Mouse (Mus musculus) monocyte, adult 2 months (primary cell): Measurements from ENCODE around the gene Prdm5.

Experiments used
- DNase-seq, 2 experiments: peaks; one replicate each; pipeline ENCODE4 v3.0.0; 2022; ENCODE audit warnings: low spot score in 2 of 2, low read depth in 1 of 2

Prdm5 gene

DNA sequence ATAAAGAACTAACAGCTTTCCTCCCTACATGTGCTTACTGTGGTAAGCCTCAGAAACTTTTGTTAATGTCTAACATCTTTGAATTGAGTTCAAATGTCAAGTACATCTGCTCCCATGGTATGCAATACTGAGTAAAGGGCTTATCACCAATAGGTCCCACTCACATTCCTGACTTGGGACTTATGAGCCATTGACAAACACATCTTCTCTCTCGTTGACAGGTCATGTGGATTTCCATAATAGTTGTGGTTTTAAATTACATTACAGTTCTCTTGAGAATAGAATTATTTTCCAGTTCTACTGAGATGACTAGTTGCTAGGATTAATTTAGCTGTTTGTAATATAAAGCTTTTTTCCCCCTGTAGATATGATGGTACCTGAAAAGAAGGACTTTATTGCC lies 49.9 kb downstream of the Prdm5 start:
- DNase-seq = no peak

DNA sequence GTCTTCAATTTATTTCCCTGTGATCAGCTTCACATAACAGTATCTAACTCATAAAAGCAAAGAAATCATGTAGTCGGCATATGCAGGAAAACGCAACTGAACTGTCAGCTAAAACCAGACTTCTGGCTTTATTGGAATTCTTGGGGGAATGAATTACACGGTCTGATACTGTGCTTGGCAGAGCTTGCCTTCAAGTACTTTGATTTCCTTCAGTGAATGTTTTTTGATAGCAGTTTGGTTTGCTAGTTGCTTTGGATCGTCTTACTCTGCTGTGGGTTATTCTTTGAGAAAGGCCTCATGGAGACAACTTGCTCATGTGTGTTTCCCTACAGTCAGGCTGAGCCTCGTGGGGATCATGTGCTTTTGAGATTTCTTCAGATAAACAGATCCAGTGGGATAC lies 52.7 kb downstream of the Prdm5 start:
- DNase-seq = no peak

DNA sequence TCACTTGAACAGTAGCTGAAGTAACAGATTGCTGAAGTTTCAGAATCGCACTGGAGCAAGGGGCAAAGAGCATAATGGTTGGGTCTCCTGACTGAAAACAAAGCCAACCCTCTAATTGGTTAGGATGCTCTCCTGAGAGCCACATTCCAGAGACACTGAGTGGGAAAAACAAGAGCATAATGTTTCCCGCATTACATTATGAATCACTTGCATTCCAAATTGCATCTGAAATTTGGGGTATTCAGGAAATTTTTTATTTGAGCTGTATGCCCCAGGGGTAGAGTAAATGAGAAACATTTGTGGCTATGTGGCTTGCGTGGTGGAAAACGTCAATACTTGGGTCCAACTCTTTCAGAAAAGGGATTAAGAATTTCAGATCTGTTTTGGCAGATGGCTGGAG lies 55.2 kb downstream of the Prdm5 start:
- DNase-seq = no peak

DNA sequence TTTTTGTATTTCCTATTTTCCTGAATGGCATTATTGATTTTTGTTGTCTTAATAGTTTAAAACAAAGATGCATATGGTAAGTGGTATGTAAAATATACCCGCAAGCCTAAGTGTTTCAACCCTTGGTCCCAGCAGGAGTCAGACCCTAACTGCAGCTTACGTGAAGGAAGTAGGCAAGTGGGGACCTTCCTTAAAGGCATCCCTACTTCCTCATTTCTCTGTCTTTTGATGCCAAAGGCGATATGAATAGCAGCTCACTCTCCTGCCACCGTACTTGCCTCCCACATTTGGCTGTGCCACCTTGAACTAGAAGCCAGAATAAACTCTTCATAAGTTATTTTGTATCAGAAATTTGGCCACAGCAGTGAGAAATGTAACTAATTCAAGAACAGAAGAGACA lies 63.8 kb downstream of the Prdm5 start:
- no peak for DNase-seq

DNA sequence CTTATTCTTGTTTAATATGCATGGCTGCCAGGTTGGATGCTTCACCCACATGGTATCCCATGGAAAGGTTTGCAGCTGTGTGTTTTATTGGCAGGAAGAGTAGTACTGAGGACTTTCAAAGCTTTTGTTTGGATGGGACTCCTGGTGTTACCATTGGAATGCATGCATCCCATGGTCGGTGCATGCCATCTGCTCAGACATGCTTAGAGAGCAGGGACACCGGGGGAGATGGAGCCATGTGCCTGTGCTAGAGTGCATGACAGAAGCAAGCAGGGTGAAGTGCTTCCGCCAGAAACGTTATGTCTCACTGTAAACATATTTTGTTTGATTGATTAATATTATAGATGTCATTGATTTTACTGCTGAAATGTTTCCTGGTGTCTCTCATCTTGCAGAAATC lies 70.3 kb downstream of the Prdm5 start:
- no peak for DNase-seq

DNA sequence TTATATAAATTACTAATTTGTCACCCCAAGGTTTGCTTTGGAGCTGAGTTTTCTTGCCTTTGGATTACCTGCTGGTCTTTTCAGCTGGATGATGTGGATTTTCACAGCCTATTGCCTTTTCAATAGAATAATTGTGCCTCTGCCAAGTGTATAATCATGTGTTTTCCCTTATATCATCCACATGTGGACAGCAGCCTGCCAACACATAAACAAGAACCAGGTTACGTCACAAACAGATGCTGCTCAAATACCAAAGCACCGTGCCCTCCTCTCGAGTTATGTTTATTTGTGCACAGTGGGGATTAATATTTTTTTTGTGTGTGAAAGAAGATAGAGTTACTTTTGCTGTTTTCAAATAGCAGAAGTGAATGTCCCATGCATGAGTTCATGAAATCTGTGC lies 70.9 kb downstream of the Prdm5 start:
- DNase-seq = no peak

DNA sequence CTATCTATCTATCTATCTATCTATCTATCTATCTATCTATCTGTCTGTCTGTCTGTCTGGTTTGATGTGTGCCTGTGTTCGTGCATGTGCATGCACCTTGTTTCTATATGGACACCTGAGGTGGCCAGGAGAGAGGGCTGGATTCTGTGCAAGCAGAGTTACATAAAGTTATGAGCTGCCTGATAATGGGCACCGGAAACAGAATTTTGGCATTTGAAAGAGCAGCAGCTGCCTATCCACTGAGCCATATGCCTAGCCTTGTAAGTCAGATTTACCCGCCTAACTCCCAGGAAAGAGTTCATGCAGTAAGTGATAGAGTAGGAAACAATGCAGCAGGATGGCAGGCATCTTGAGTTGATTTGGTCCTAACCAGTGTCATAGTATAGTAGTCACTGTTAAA lies 71.4 kb downstream of the Prdm5 start:
- no peak for DNase-seq

DNA sequence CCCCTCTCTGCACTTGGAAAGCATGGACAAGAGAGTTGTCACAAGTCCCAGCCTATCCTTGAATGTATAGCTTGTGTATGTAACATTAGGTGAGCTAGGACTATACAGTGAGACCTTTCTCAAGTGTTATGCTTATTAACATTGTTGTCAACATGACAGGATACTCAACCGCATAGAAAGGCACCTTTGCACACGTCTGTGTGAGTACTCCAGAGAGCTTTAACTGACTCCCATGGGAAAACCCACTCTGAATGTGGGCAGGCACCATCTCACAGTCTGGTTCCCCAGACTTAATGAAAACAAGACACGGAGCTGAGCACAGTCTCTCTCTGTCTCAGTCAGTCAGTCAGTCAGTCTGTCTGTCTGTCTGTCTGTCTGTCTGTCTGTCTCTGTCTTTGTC lies 75.2 kb downstream of the Prdm5 start:
- no peak for DNase-seq

DNA sequence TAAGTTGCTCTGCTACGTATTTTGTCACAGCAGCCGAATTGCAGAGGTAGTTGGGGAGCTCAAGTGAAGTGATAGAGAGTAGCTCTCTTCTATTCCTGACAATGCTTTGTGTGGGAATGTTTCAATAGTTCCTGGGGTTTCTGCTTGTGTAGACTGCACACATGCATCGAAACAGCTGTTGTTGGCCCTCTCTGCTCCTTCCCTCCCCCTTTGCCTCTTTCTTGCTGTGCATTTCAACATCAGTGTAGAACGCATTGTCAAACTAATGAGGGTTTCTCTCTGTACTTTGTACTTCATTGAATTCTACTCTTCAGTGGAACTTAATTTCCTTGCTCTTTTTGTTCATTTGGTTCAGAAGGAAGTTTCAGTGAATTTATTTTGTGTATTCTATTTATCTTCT lies 75.8 kb downstream of the Prdm5 start:
- no peak for DNase-seq

DNA sequence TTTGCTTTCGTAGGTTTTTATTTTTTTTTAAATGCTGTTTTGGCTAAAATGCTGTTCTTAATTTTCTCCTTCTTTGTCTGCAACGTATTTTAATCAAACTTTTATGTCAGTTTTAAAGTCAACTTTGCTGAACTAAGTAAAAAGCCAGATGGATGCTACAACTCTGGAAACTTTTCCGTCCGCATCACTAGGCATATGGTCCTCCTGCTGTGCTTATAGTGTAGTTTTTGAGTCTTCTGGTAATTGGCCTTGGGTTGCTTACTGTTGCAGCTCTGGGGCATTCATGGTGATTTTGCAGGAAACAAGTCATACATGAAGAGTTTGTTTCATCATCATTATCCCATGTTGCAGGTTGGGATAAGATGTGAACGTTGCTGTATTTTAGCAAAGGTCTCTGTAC lies 81.8 kb downstream of the Prdm5 start:
- no peak for DNase-seq

DNA sequence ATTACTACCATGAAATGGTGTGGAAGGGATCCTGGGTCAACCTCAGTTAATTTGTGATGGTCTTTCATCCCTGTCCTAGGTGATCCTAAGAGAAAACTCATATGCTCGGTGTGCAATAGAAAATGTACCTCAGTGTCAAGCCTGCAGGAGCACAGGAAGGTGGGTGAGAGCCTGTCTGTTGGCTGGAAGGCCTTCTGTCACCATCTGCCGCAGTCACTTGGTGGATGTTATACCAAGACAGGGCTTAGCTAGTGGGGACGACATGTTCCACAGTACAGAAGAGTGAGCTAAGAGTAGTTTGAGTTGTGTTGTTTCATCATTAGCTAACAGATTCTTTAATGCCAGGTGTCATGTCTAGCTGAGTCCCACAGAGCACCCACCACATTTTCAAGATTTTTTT lies 84.0 kb downstream of the Prdm5 start:
- no peak for DNase-seq

DNA sequence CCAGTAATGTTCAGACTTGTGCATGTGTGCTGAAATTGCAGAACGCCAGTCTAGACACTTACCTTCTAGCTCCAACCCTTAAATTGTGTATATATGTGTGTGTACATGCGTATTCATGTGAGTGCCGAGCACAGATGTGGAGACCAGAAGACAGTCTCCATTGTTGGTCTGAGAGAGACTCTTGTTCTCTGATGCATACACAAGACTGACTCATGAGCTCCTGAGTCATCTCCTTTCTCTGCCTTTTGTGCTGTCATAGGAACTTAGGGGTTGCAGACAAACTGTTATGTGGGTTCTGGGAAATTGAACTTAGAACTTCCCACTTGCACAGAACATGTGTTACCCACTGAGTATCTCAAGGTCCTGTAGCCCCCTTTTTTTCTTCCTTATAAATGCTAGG lies 85.4 kb downstream of the Prdm5 start:
- DNase-seq = no peak

DNA sequence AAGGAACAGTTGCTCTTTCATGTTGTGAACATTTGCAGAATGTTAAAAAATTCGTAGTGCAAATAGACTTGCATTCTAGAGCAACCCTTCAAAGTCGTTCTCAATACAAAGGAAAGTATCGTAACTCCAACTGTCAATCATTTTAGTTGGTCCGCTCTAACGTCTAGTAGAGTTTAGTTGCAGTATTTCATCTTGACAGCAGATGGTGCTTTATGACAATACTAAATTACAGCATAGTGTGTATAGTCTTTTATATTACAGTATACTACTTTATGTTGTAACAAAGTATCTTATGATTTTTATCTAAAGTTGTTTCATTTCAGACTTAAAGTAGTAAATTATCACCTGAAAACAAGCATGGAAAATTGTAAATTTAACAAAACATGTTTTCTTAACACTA lies 86.1 kb downstream of the Prdm5 start:
- DNase-seq = no peak

DNA sequence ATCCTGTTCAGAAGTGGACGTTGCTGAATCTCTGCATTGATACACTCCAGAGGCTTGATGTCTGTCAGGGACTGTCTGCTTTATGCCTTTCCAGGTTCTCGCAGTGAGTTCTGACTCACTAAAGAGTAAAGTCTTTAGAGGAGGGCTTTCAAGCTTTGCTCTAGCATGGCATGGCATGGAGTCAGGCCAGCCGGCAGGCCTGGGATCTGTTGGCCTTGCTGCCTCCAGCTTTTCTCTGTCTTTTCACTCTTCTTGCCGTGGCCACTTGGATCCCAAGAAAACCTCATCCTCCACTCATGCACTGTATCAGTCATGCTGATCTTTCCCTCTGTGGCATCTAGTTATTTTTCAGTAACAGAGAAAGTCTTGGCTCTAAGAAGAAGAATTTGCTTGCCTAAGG lies 87.1 kb downstream of the Prdm5 start:
- no peak for DNase-seq

DNA sequence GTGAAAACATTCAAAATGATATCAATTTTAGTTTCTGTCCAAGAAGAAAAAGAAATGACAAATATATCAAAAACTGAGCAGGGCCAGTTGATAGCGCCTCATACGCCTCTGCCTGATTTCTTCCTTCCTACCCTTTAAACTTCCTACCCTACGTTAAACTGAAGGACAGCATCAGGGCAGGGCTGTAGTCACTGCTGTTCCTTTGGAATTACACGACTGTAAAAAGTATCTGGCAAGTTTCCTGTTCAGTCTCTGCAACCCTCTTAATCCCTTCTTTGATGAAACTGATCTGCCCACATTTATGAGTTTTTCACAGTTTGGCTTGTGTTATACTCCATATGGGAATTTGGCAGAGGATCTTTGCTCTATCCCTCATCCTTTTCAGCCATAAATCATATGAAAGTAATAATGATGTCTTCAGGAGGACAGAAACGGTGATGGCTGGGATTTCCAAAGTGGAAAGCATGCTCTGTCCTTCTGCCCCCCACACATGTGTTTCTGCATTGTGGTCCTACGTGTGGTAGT lies 93.0 kb downstream of the Prdm5 start:
- no peak for DNase-seq

DNA sequence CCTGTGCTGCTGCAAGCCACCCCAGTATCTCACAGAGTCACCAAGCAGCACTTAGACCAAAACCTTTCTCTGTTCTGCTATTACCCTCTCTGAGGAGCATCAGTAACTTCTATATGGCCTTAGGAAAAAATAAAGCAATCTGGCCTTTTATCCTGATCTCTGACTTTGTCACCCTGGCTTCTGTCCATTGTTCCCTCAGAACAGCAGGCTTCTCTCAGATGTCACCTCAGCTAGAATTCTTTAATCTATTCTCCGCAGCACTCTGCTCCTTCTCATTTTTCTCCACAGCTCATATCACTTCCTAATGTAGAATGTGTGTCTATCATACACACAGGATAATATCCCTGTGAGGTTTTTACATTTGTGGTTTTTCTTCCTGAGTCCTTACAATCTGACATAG lies 99.5 kb downstream of the Prdm5 start:
- DNase-seq = no peak

DNA sequence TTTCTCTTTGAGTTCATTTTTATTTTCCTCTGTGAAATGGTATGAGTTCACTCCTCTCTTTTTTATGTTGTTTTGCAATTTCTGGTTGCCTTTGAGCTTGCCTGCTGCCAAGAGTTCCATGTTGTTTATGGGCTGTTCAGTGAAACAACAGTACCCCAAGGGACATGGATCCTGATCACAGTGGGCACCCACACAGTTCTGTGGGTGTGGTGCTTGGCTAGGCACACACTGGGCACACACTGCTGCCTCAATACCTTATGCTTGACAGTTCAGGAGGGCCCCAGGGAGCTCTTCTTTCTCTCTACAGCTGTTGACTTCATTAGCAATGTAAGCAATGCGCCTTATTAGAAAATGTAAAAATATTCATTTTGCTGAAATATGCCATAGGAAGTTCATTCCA lies 110.0 kb downstream of the Prdm5 start:
- no peak for DNase-seq

DNA sequence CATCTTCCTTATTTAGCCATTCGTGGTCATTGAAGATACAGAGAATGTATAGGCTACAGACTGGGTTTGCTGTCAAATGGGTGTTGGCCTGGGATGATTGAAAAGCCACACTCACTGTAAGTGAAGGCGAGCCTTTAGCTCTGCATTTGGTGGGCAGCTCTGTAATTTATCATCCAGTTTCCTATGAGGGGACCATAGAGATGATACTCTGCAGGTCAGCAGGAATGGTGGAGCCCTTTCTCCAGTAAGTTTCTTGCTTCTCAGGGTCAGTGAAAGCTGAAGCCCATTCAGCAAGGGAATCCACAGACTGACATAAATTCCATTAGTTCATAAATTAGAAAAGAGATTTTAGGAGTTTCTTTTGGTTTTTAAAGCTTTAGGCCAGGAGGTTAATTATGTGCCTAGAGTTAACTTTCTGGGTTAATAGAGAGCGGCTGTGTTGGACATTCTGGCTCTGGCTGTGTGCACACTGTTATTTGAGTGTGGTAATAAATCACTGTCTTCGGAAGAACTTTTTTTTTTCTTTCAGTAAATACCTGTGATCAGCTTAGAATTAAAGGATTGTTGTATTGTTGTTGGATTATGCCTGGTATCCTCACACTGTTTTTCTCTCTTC lies 113.4 kb downstream of the Prdm5 start:
- no peak for DNase-seq

DNA sequence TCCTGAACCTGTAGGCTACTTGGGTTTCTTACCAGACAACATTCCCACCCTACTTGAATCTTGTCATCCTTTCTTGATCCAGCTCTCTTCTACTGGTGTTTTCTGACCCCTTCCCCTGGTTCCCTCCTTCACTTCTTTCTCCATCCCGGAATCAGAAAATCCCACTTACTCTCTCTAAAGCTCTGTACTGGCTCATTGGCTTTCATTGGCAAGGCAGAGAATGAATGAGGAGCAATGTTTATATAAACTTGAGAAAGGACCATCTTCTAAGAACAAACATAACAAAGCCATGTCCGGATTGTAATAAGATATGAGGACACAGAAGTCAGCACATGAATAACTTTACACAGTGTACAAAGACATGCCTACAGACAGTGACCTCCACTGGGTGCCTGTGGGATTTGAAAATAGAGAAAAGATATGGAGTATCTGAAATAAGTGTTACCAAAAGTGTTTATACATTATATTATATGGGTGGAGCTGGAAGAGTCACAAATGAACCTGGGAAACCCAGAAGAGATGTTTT lies 127.9 kb downstream of the Prdm5 start:
- DNase-seq = no peak

DNA sequence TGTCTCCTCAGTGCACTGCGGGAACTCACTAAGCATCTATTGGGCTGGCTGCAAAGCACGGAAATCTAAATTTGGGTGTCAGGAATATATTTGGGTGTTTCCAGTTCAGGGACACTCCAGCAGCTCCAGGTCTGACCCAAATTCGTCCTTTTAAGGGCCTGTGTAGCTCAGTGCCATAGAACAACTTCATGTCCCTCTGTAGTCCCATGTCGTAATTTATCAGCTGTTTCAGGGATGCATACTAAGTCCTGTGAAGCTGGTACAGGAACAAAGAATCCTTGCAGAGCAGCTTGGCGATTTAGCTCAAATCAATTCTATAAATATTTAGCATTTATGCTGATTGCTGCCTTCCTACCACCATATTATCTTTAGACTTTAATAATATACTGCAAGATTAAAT lies 136.6 kb downstream of the Prdm5 start:
- no peak for DNase-seq

DNA sequence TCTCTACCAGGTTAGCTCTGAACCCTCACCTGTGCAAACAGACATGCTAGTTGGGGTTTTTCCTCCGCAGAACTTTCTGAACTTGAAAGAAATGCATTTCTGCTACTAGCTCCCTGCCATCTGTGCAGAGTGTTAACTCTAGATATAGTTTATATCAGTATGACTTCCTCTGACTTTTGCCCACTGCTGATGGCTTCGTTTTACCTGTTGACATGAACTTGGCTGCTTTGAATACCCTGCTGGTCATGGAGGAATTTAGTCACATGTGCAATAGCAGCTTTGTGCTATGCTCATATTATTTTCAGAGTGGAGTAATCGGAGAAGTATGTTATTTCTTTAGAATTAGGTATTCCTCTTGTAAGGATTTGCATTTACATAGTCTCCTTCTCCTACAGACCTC lies 142.9 kb downstream of the Prdm5 start:
- DNase-seq = no peak

DNA sequence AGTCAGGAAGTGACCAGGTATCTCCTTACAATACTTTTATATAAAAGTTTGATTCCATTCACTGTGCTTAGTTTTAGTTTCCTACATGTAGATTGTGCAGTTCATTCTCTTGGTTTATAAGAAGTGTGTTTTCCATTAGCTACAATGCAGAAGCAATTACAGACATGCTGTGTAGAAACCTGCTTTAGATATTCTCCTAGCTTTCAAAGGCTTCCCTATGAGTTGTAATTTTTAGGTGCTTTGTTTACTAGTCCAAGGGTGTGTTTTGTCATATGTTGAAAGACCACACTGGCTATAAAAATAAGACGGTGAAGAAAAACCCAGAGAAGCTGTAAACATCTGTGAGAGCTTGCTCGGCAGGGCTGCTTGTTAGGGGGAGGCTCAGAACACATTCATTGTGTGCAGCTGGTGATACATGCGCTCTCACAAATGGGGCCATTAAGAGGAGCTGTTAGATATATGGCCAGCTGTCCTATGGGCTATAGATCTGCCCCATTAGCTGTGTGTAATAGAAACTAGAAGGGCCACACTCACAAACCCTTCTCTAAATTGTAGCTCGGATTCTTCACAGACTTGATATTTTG lies 144.8 kb downstream of the Prdm5 start:
- no peak for DNase-seq

DNA sequence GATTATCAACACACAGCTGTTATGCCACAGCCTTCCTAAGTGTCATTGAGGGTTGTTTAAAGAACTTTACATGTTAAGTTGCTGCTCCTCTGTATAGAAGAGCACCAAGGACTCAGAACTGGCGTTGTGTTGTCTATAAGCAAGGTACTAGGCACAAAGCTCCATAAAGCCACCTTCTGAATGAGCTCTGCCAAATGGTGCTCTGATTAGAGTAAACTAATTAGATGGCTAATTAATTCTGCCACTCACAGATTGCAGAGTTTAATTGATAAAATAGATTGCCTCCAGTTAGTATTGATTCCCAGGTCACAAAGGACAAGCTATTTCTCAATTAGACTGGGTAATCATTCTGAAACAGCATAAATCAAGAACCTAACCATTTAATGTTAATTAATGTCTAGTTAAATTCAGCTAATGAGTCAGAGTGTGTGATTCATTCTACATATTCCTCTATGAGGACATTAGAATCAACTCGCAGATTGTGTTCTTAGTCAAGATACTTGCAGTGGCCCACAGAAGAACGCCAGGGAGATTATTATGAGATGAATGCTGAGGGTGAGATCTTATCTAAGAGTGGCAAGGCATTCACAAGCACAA lies 147.0 kb downstream of the Prdm5 start:
- no peak for DNase-seq
